Mouse (Mus musculus) lung, postnatal 14 days (tissue): ENCODE results near the gene Nucb1.
A peak's percentile ranks its signal among the peaks of the same experiment; 100 is the strongest.
"Not testable (repeated sequence)": the region's sequence is repeated elsewhere in the genome, so short reads cannot be mapped to it uniquely, and the experiment has no call there.

Source experiments
- DNase-seq: peaks from one replicate; pipeline ENCODE4 v3.0.0; 2021

Nucb1 gene

GRCm38 (mm10) chr7:45524841-45525621, 14.8 kb upstream of the Nucb1 start:
- DNase-seq, result peak; percentile 35

- no peak for DNase-seq
Measured at GRCm38 (mm10) chr7:45523678-45524170, 13.5 kb upstream of the Nucb1 start.

DNA sequence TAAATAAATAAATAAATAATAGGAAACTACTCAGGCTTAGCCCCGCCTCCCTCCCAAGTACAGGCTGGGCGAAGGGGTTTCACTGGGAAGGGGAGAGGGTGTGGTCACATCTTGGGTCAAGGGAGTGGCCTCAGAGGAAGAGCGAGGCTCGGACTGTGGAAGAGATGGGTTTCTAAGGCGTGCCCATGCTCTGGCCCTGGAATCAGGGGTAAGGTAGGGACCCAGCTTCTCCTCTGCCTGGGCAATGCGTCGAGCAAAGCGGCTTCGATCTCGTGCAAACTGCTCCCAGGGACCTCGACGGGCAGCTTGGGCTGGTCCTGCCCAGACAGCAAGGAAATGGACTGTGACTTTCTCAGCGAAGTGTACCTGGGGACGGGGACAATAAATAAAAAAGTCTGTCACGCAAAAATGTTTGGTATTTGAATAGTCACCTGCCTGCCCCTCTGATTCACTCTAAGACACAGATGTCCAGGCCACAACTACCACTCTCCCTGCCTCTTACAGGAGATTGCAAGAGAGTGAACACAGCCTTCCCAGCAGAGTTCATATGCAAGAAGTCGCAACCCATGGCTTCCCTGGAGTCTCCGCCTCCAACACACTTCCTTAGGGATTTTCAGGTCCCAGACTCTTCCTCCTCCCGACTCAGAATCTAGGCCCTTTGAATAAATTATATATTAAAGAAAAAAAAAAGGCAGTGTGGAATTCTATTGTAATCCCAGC, 12.9 kb upstream of the Nucb1 start:
- DNase-seq, result no peak

DNA sequence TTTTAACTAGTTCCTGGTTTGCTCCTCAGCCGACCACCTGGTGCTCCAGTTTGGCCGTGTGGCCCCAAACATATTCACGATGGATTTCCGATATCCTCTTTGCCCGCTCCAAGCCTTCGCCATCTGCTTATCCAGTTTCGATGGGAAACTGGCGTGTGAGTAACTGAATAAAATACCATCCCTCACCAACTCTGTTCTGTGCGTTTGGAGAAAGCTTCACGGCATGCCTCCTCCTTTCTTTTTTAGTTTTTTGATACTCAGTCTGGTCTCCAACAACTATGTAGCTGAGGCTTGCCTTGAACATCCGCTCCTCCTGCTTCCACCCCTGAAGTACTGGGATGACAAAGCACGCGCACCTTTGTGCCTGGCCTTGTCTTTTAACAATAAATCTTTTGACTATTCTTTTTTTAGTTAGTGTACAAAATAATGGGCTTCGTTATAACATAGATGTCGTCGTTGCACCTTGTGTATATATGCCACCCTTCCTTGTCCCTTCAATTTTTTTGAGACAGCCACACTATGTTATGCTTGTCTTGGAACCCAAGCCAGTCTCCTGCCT, 12.1 kb upstream of the Nucb1 start:
- no peak for DNase-seq

GRCm38 (mm10) chr7:45521728-45522184, 11.6 kb upstream of the Nucb1 start:
- peak; percentile 87 for DNase-seq

DNA sequence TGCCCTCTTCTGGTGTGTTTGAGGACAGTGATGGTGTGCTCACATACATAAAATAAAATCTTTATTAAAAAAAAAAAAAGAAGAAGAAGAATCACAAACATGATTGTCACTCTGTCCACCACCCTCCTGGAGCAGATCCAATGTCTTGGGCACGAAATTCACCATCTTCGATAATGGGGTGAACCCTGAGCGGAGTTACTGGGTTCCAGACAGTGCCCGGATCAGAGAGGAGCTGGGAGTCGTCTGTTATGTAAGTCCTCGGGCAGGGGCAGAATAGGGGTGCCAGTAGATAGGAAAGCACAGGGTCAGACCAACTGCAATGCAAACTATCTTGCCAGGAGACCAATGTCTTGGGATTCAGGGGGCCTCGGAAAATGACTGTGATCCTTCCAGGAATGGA, 10.4 kb upstream of the Nucb1 start:
- DNase-seq, result no peak

GRCm38 (mm10) chr7:45519345-45520120, 9.3 kb upstream of the Nucb1 start:
- DNase-seq, result no peak

DNA sequence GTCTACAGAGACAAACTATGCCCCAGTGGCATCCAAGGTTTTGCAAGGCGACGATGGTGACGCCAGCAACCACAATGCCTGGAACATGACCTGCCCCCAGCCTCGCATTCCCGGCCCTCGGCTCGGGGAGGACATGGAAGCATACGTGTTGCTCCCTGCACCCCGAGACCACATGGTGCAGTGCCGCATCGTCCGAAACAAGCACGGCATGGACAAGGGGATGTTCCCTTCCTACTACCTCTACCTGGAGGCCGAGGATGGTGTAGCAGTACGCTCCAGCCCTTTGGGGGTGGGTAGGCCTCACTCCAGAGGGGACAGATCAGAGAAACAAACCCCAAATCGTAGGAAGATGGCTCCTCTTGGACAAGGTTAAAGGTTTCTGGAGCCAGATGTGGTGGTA, 8.4 kb upstream of the Nucb1 start:
- DNase-seq, result no peak

DNA sequence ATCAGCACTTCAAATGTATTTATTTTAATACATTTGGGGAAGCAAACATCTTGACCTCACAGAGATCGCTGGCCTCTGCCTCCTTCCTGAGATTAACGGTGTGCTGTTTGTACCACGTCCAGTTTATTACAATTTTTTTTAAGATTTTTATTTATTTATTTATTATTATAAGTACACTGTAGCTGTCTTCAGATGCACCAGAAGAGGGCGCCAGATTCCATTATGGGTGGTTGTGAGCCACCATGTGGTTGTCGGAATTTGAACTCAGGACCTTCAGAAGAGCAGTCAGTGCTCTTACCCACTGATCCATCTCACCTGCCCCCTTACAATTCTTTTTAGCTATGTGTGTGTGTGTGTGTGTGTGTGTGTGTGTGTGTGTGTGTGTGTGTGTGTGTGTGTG, 6.6 kb upstream of the Nucb1 start:
- not testable (repeated sequence) for DNase-seq

DNA sequence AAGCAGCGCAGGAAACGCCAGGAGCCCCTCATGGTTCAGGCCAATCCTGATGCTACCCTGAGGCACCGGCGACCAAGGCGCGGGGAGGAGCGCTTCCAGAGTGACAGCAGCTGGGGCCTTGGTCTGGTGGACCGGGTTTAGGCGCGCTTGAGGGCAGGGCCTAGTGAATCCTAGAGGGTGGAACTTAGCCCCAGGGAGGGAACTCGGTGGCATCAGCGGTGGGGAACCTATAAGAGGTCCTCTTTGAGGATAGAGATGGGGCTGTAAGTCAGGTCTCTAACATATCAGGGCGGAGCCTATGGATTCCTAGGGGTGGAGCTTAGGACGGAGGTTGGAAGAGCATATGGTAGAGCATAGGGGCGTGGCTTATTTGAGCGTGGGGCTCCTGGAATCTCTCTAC, 5.2 kb upstream of the Nucb1 start:
- DNase-seq, result no peak

GRCm38 (mm10) chr7:45514411-45514810, 4.2 kb upstream of the Nucb1 start:
- no peak for DNase-seq

DNA sequence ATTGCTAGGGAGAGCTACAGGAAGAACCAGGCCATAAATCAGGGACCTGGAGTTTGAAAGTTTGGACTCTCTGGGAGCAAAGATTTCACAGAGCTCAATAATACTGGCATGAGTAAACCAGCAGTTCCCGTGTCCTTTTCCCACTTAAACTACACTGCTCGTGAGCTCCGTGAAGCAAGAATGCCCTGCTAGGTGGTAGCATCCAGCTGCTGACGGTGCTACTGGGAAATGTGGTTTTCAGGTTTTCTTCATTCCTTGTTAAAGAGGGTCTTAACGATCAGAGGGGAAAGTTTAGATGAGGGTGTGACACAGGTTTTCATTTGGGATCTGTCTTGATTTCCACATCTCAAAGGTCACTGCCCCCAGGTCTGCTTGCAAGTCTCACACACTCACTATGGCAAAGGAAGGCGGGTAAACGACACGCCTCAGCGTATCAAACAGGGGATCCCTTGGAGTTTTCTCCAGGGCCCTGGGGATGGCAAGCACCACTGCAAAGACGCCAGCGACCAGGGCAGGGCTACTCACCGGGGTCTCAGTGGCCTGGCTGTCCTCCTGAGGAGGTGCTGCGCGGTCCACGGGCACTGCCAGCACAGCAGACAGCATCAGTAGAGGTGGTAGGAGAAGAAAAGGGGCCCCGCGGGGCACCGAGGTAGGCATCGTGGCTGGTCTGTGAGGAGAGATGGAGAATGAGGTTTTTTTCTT, 874 bp downstream of the Nucb1 start:
- DNase-seq, result no peak

DNA sequence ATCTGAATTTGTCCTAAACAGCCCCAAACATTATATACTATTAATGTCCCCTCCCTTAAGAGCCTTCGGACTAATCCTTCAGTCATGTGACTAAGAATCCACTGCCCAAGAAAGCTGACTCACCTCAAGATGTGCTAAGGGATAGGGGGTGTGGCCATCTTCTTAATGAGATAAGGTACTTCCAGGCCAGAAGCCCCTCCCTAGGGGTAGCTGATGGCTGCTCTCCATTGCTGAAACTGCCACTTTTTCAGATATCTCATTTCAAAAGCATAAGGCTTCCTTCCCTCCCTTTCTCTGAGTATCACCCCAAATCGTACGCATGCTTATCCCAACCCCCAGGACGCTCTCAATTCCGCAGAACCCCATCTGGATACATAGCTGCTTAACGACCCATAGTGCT, 1.6 kb downstream of the Nucb1 start:
- DNase-seq, result no peak

DNA sequence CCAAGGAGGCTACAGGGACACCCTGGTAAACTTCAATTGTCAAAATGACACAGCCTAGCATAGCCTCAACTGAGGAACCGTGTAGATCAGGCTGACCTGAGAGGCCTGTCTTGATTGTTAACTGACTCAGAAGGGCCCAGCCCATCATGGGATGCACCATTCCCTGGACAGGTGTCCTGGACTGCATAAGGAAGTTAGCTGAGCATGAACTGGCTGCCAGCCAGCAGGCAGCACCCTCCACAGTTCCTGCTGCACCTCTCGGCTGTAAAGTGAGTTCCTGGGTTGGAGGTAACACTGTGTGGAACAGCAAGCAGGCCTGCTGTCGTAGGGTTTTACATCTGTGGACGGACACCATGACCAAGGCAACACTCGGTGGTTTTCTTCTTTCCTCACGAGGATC, 2.6 kb downstream of the Nucb1 start:
- no peak for DNase-seq

DNA sequence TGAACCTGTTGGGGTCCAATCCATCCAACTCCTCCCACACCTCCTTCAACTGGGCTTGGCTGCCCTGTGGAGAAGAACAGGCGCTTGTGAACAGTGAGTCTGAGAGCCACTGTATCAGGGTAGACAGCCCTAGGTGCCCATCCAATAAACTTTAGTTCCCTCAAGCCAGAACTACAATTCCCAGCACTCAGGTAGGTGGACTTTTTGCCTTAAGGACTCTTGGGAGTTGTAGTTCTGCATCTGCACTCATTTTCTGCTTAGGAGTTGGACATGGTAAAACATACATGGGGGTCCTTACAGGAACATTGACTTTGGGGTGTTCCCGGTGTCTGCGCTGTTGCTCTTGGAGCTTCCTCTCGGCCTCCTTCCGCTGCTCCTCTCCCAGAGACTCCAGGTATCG, 11.8 kb downstream of the Nucb1 start:
- DNase-seq, result no peak

- no peak for DNase-seq
Measured at GRCm38 (mm10) chr7:45494548-45494947, 15.7 kb downstream of the Nucb1 start.

DNA sequence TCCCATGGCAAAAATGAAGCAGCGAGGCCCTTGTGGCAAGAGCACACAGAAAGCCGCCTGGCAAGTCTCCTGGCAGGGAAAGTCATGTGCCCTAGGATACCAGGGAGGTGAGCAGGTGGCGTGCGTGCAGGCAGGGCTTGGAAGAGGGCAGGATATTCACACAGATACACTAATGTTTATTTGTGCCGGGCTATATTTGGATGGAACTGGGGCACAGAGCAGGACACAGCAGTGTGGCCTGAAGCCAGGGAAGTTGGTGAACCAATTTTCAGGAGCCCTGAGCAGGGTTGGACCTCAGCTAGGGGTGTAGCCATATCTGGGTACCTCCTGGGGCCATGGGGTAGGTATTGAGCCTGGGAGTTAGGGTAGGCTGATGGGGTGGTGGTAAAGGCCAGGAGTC, 17.3 kb downstream of the Nucb1 start:
- no peak for DNase-seq

DNA sequence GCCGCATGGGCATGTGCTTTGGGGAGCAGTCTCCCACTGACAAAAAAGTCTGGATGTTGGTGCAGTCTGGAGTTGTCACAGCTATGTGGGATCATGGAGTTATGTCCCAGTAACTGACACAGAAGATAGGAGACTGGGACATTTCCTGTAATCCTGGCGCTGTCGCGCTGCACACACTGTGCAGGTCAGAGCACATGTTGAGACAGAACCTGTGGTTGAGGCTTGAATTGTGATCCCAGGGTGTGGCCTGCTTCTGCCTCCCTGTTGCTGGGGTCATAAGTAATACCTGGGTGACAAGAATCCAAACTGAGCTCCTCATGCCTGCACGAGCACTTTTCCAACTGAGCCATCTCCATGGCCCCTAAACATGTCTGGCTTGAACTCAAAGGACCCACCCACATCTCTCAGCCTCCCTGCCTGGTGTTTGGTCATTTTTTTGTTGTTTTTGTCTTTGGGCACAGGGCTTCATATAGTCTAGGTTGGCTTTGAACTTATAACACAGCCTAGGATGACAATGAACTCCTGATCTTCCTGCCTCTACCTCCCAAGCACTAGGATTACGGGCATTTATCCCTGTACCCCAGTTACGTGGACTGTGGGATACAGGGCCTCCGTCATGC, 17.9 kb downstream of the Nucb1 start:
- no peak for DNase-seq

DNA sequence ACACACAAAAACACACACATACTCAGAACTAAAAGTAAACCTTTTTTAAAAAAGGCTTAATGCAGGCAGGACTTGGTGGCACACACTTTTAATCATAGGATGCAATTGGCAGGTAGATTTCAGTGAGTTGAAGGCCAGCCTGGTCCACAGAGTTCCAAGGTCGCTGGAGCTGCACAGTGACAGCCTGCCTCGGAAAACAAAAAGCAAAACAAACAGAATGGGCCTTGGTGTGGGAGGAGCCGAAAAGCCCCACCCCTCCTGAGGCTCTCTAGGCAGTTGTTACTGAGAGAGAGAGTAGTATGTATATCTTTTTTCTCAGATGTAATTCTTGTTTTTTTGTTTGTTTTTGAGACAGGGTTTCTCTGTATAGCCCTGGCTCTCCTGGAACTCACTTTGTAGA, 18.9 kb downstream of the Nucb1 start:
- DNase-seq, result no peak

GRCm38 (mm10) chr7:45490822-45491221, 19.4 kb downstream of the Nucb1 start:
- no peak for DNase-seq

DNA sequence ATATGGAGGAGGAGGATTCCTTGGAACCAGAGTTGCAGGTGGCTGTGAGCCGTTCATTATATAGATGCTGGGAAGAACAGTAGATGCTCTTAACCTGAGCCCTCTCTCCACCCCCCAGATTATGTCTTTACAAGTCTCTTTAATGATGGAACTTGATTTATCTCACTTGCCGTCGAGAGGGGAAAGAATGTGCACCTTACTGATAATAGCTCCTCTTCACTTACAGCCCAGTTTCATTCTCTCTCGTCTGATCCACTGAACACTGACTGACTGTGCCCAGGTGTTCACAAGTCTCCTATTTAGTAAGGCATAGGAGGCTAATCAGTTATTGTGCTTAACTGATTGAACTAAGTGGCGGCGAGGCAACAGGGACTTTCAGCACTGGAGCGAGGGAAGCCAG, 20.6 kb downstream of the Nucb1 start:
- no peak for DNase-seq
